Comparison of ENCODE assay signal across 21 mouse cellular contexts in genomic region chr4:78417153-78417552, GRCm38 (mm10).
"Had no signal": no experiment of that assay in that cellular context is flagged by ENCODE, and none has a peak within 500 bp of the region (broad histone marks: within the 10 kb centered on the region; RNA-seq: fewer than 3 reads in every experiment).

No protein-coding gene starts in this region.

- H3K9me3 ChIP-seq: intestine, embryonic 15.5 days; limb, embryonic 10.5 days; limb, embryonic 13.5 days; liver, embryonic 12.5 days; liver, embryonic 15.5 days; lung, embryonic 15.5 days; megakaryocyte, embryonic 14.5 days; midbrain, embryonic 10.5 days; stomach, embryonic 15.5 days had no signal

- H3K4me1 ChIP-seq: intestine, embryonic 15.5 days; limb, embryonic 10.5 days; limb, embryonic 13.5 days; liver, embryonic 12.5 days; liver, embryonic 15.5 days; lung, embryonic 15.5 days; megakaryocyte, embryonic 14.5 days; midbrain, embryonic 10.5 days; stomach, embryonic 15.5 days had no signal

- DNase-seq: kidney, adult 11 months; kidney, postnatal 10 days; layer of hippocampus, adult 9-11 months; liver; lung, adult 18-20 months; lung, postnatal 10 days; lung, postnatal 36 days; midbrain, embryonic 14.5 days; right cerebral cortex, postnatal 25 days; spleen, adult 18-20 months; thymus, postnatal 25 days had no signal

- H3K9ac ChIP-seq: intestine, embryonic 15.5 days; limb, embryonic 13.5 days; liver, embryonic 12.5 days; liver, embryonic 15.5 days; lung, embryonic 15.5 days; stomach, embryonic 15.5 days had no signal

- H3K4me2 ChIP-seq: intestine, embryonic 15.5 days; limb, embryonic 13.5 days; liver, embryonic 12.5 days; liver, embryonic 15.5 days; lung, embryonic 15.5 days; stomach, embryonic 15.5 days had no signal

- H3K27ac ChIP-seq: intestine, embryonic 15.5 days; layer of hippocampus, adult 2 months; limb, embryonic 10.5 days; limb, embryonic 13.5 days; liver, embryonic 12.5 days; liver, embryonic 15.5 days; lung, embryonic 15.5 days; midbrain, embryonic 10.5 days; stomach, embryonic 15.5 days had no signal

- H3K27me3 ChIP-seq: intestine, embryonic 15.5 days; limb, embryonic 13.5 days; liver, embryonic 12.5 days; liver, embryonic 15.5 days; lung, embryonic 15.5 days; megakaryocyte, embryonic 14.5 days; stomach, embryonic 15.5 days had no signal

- H3K4me3 ChIP-seq: intestine, embryonic 15.5 days; layer of hippocampus, adult 2 months; limb, embryonic 10.5 days; limb, embryonic 13.5 days; liver, embryonic 12.5 days; liver, embryonic 15.5 days; lung, embryonic 15.5 days; megakaryocyte, embryonic 14.5 days; midbrain, embryonic 10.5 days; stomach, embryonic 15.5 days had no signal

- H3K36me3 ChIP-seq: intestine, embryonic 15.5 days; limb, embryonic 10.5 days; limb, embryonic 13.5 days; liver, embryonic 12.5 days; liver, embryonic 15.5 days; lung, embryonic 15.5 days; midbrain, embryonic 10.5 days; stomach, embryonic 15.5 days had no signal

- ATAC-seq: intestine, embryonic 15.5 days; liver, embryonic 12.5 days had no signal
